Comparison of ENCODE assay signal across 16 mouse cellular contexts in genomic region chr8:26507611-26508070, GRCm38 (mm10).
DNase-seq lines count a peak whose midpoint lies in the region; ATAC-seq and TF ChIP-seq lines count a peak whose summit lies in the region.
"Had no signal": no experiment of that assay in that cellular context is flagged by ENCODE, and none has a peak within 500 bp of the region (broad histone marks: within the 10 kb centered on the region; RNA-seq: fewer than 3 reads in every experiment).

No protein-coding gene starts in this region.

- peak; percentile 53 for DNase-seq in heart, adult 11 months
- no peak for DNase-seq in heart, adult 9 months (ENCODE audit: low spot score in 2 of 2)
- peak; percentile 69 to 95 for DNase-seq in adrenal gland, adult (ENCODE audit: inconsistent age in 2 of 2, low spot score in 1 of 2)
- peak; percentile 37 for DNase-seq in brain, embryonic 14.5 days (ENCODE audit: low read depth)
- DNase-seq in gastrocnemius, postnatal 25 days, result no peak
- no peak for DNase-seq in left cerebral cortex, postnatal 36 days (ENCODE audit: low spot score in 2 of 2)
- DNase-seq: cerebellum, adult 11 months; heart, adult 2 months; lung, embryonic 14.5 days; right cerebral cortex, postnatal 14 days; thymus, postnatal 4 days had no signal

- intact Hi-C loops in left cerebral cortex, postnatal 36 days (cut with DNase I), result no loop called here

- ATAC-seq in intestine, embryonic 16.5 days, result peak; percentile 85
- no peak for ATAC-seq in megakaryocyte, adult 5-6 weeks (ENCODE audit: poor library complexity, severe bottlenecking)

- H3K4me2 ChIP-seq in intestine, embryonic 16.5 days (ENCODE audit: low read depth, low read length), result no peak overlapping the region
- H3K4me2 ChIP-seq: embryonic facial prominence, embryonic 12.5 days; lung, embryonic 14.5 days had no signal

- no peak overlapping the region for H3K27ac ChIP-seq in intestine, embryonic 16.5 days (ENCODE audit: low read length)
- H3K27ac ChIP-seq: embryonic facial prominence, embryonic 12.5 days; heart, adult 2 months; hindbrain, embryonic 10.5 days; midbrain, embryonic 10.5 days had no signal

- H3K9me3 ChIP-seq in intestine, embryonic 16.5 days (ENCODE audit: control insufficient read depth, low read length), result no peaks in the 10 kb centered on the region
- H3K9me3 ChIP-seq: embryonic facial prominence, embryonic 12.5 days; hindbrain, embryonic 10.5 days; midbrain, embryonic 10.5 days had no signal

- H3K27me3 ChIP-seq in intestine, embryonic 16.5 days (replicated peaks; ENCODE audit: control insufficient read depth, insufficient read depth, low read length), result no peaks in the 10 kb centered on the region; the same call in 1 of the 2 replicates

- TF ChIP-seq CTCF in brain, embryonic 14.5 days (IDR thresholded peaks at IDR 0.05; ENCODE audit: borderline replicate concordance, extremely low read depth, insufficient read depth, insufficient read length), result no peak

- H3K9ac ChIP-seq in intestine, embryonic 16.5 days (ENCODE audit: low read depth, low read length), result no peak overlapping the region
- H3K9ac ChIP-seq: embryonic facial prominence, embryonic 12.5 days; lung, embryonic 14.5 days had no signal

- H3K36me3 ChIP-seq in intestine, embryonic 16.5 days (ENCODE audit: control insufficient read depth, insufficient read depth, low read length), result no peaks in the 10 kb centered on the region
- H3K36me3 ChIP-seq: embryonic facial prominence, embryonic 12.5 days; hindbrain, embryonic 10.5 days; midbrain, embryonic 10.5 days had no signal

- H3K4me3 ChIP-seq in intestine, embryonic 16.5 days (ENCODE audit: low read length), result no peak overlapping the region
- H3K4me3 ChIP-seq: embryonic facial prominence, embryonic 12.5 days; heart, adult 2 months; hindbrain, embryonic 10.5 days; midbrain, embryonic 10.5 days had no signal

- no peak for TF ChIP-seq POLR2A in brain, embryonic 14.5 days (IDR thresholded peaks at IDR 0.05; ENCODE audit: borderline replicate concordance, extremely low read depth, insufficient read depth, insufficient read length, poor library complexity, severe bottlenecking)

- H3K4me1 ChIP-seq in intestine, embryonic 16.5 days (ENCODE audit: control insufficient read depth, insufficient read depth, low read length), result no peaks in the 10 kb centered on the region; the same call in 1 of the 2 replicates

- WGBS in intestine, embryonic 16.5 days, result 13% methylated on average over 12 of the region's 12 CpGs

Comparison
In these comparisons a context has a peak if more than half of its experiments do, and no peak if none do; other contexts are left out.
1. DNase-seq: peak in heart, adult 11 months (single experiment), adrenal gland, adult (2 of 2) and brain, embryonic 14.5 days (single experiment); none in heart, adult 9 months (0 of 2), gastrocnemius, postnatal 25 days (single experiment) and left cerebral cortex, postnatal 36 days (0 of 2).